Comparison of ENCODE assay signal across 9 mouse cellular contexts in genomic region chr16:91374253-91374634, GRCm38 (mm10). TPM values are rescaled to one million over a fixed set of nuclear protein-coding genes. Genes with fewer than 3 reads are reported as not detected.
DNase-seq lines count a peak whose midpoint lies in the region; ATAC-seq and TF ChIP-seq lines count a peak whose summit lies in the region.
"Had no signal": no experiment of that assay in that cellular context is flagged by ENCODE, and none has a peak within 500 bp of the region (broad histone marks: within the 10 kb centered on the region; RNA-seq: fewer than 3 reads in every experiment).

No protein-coding gene starts in this region.

- no peak for DNase-seq in forebrain, embryonic 10.5 days (ENCODE audit: extremely low spot score, low spot score)
- no peak for DNase-seq in forebrain, embryonic 11.5 days (ENCODE audit: low spot score)
- DNase-seq in left cerebral cortex, adult 2 months (ENCODE audit: extremely low spot score in 1 of 2, low spot score in 2 of 2): no peak
- DNase-seq in left cerebral cortex, adult 11 months (ENCODE audit: low spot score): no peak
- DNase-seq in hindbrain, embryonic 14.5 days (ENCODE audit: low spot score): no peak
- DNase-seq in frontal cortex, postnatal 14 days (ENCODE audit: low spot score in 2 of 2): no peak
- no peak for DNase-seq in spleen, adult 18-20 months

- H3K27ac ChIP-seq in forebrain, embryonic 10.5 days: no peak overlapping the region
- H3K27ac ChIP-seq in forebrain, embryonic 11.5 days (ENCODE audit: low read depth, low read length): no peak overlapping the region
- H3K27ac ChIP-seq in left cerebral cortex, adult 2 months: peak overlapping the region; percentile 61
- no peak overlapping the region for H3K27ac ChIP-seq in hindbrain, embryonic 14.5 days

- peaks cover 24% of the 10 kb centered on the region for H3K36me3 ChIP-seq in forebrain, embryonic 10.5 days (replicated peaks)
- H3K36me3 ChIP-seq in forebrain, embryonic 11.5 days (ENCODE audit: control insufficient read depth, insufficient read depth, low read length): no peaks in the 10 kb centered on the region
- H3K36me3 ChIP-seq in hindbrain, embryonic 14.5 days (replicated peaks; ENCODE audit: control insufficient read depth, insufficient read depth): no peaks in the 10 kb centered on the region

- H3K27me3 ChIP-seq in forebrain, embryonic 10.5 days (ENCODE audit: poor library complexity, severe bottlenecking): no peaks in the 10 kb centered on the region
- H3K27me3 ChIP-seq in forebrain, embryonic 11.5 days (ENCODE audit: control insufficient read depth, insufficient read depth, low read length): no peaks in the 10 kb centered on the region
- no peaks in the 10 kb centered on the region for H3K27me3 ChIP-seq in hindbrain, embryonic 14.5 days (ENCODE audit: control insufficient read depth, insufficient read depth, low read length)

- intact Hi-C loops in left cerebral cortex, adult 2 months (cut with DNase I): loop anchor here (5.0 kb wide), 1 partner anchor 113 kb away; the partner anchor contains the start of gene Ifnar1

- ATAC-seq in forebrain, embryonic 11.5 days (replicated peaks; ENCODE audit: low FRiP score): no peak
- ATAC-seq in hindbrain, embryonic 14.5 days (ENCODE audit: low FRiP score): no peak
- ATAC-seq in megakaryocyte progenitor cell, adult 5-6 weeks (replicated peaks; ENCODE audit: poor library complexity): peak; percentile 27

- no peaks in the 10 kb centered on the region for H3K9me3 ChIP-seq in forebrain, embryonic 10.5 days
- no peaks in the 10 kb centered on the region for H3K9me3 ChIP-seq in forebrain, embryonic 11.5 days (ENCODE audit: control insufficient read depth, low read length)
- H3K9me3 ChIP-seq in hindbrain, embryonic 14.5 days (ENCODE audit: control insufficient read depth, low read length): no peaks in the 10 kb centered on the region

- peaks cover 52% of the 10 kb centered on the region for H3K4me1 ChIP-seq in forebrain, embryonic 10.5 days
- peaks cover 9% of the 10 kb centered on the region; the same call in 1 of the 2 replicates for H3K4me1 ChIP-seq in forebrain, embryonic 11.5 days (replicated peaks; ENCODE audit: control insufficient read depth, insufficient read depth, low read length)
- peaks cover 10% of the 10 kb centered on the region for H3K4me1 ChIP-seq in hindbrain, embryonic 14.5 days (replicated peaks; ENCODE audit: control insufficient read depth, insufficient read depth, low read length)

- WGBS in forebrain, embryonic 10.5 days: 93% methylated on average over 3 of the region's 3 CpGs
- 91% methylated on average over 3 of the region's 3 CpGs for WGBS in forebrain, embryonic 11.5 days
- WGBS in hindbrain, embryonic 14.5 days: 96% methylated on average over 3 of the region's 3 CpGs

- H3K9ac ChIP-seq in forebrain, embryonic 11.5 days (ENCODE audit: low read length): no peak overlapping the region
- H3K9ac ChIP-seq in hindbrain, embryonic 14.5 days: no peak overlapping the region

- no peak for TF ChIP-seq CTCF in left cerebral cortex, adult 2 months (IDR thresholded peaks at IDR 0.05)

- H3K4me2 ChIP-seq in forebrain, embryonic 11.5 days (ENCODE audit: low read depth, low read length, severe bottlenecking): no peak overlapping the region; the same call in 1 of the 2 replicates
- H3K4me2 ChIP-seq in hindbrain, embryonic 14.5 days (replicated peaks): peak overlapping the region; percentile 77

- peak overlapping the region; percentile 95; the same call in 1 of the 2 replicates for H3K4me3 ChIP-seq in forebrain, embryonic 10.5 days
- H3K4me3 ChIP-seq in forebrain, embryonic 11.5 days (ENCODE audit: low read depth, low read length): no peak overlapping the region
- peak overlapping the region; percentile 99 for H3K4me3 ChIP-seq in left cerebral cortex, adult 2 months
- no peak overlapping the region for H3K4me3 ChIP-seq in hindbrain, embryonic 14.5 days (replicated peaks; ENCODE audit: low read length)

RNA-seq across cellular contexts. Expression of gene Ifnar2, which starts 1.7 kb away (rescaled TPM):
- polyA plus RNA-seq in forebrain, embryonic 10.5 days (2016; fragmentation: Nextera tagmentation; extraction: Ambion mirVana): 28.6 and 29.0 TPM in 2 replicates
- polyA plus RNA-seq in forebrain, embryonic 11.5 days (2014; fragmentation: Nextera tagmentation; extraction: Ambion mirVana): 29.6 and 32.3 TPM in 2 replicates
- total RNA-seq in left cerebral cortex, adult 2 months (2021): 10 to 100 TPM; 20.2 to 20.3 TPM
- polyA plus RNA-seq in hindbrain, embryonic 14.5 days (2014; fragmentation: Nextera tagmentation; extraction: Ambion mirVana): 38.2 and 40.4 TPM in 2 replicates
- total RNA-seq in megakaryocyte progenitor cell, adult 5-6 weeks (2015): 146 and 154 TPM in 2 replicates
- total RNA-seq in megakaryocyte progenitor cell, adult 5-6 weeks (2017): 113 and 122 TPM in 2 replicates

RNA-seq across cellular contexts. Expression of gene Gm21970, which starts 17.3 kb away (rescaled TPM):
- polyA plus RNA-seq in forebrain, embryonic 10.5 days (2016; fragmentation: Nextera tagmentation; extraction: Ambion mirVana): not detected in 2 replicates
- 1.0 TPM in 1 of 2 replicates, not detected in the other for polyA plus RNA-seq in forebrain, embryonic 11.5 days (2014; fragmentation: Nextera tagmentation; extraction: Ambion mirVana)
- total RNA-seq in left cerebral cortex, adult 2 months (2021): not detected
- not detected in 2 replicates for polyA plus RNA-seq in hindbrain, embryonic 14.5 days (2014; fragmentation: Nextera tagmentation; extraction: Ambion mirVana)
- not detected in 2 replicates for total RNA-seq in megakaryocyte progenitor cell, adult 5-6 weeks (2015)
- total RNA-seq in megakaryocyte progenitor cell, adult 5-6 weeks (2017): not detected in 2 replicates
- polyA plus RNA-seq: large intestine, adult 2 months had no signal

RNA-seq across cellular contexts. Expression of gene Il10rb, which starts 31.7 kb away (rescaled TPM):
- 4.7 and 5.8 TPM in 2 replicates for polyA plus RNA-seq in forebrain, embryonic 10.5 days (2016; fragmentation: Nextera tagmentation; extraction: Ambion mirVana)
- polyA plus RNA-seq in forebrain, embryonic 11.5 days (2014; fragmentation: Nextera tagmentation; extraction: Ambion mirVana): 6.6 and 7.6 TPM in 2 replicates
- 1 to 10 TPM; 8.5 to 9.1 TPM for total RNA-seq in left cerebral cortex, adult 2 months (2021)
- polyA plus RNA-seq in hindbrain, embryonic 14.5 days (2014; fragmentation: Nextera tagmentation; extraction: Ambion mirVana): 13.0 and 13.4 TPM in 2 replicates
- 42.7 and 46.2 TPM in 2 replicates for total RNA-seq in megakaryocyte progenitor cell, adult 5-6 weeks (2015)
- total RNA-seq in megakaryocyte progenitor cell, adult 5-6 weeks (2017): 36.6 and 39.2 TPM in 2 replicates

Comparison
In these comparisons a context has a peak if more than half of its experiments do, and no peak if none do; other contexts are left out.
1. H3K4me3 ChIP-seq: peak in forebrain, embryonic 10.5 days (single experiment) and left cerebral cortex, adult 2 months (single experiment); none in forebrain, embryonic 11.5 days (single experiment) and hindbrain, embryonic 14.5 days (single experiment).